Mouse (Mus musculus): Measurements from ENCODE around the gene Scpep1.
A peak's percentile ranks its signal among the peaks of the same experiment; 100 is the strongest.
"Not testable (repeated sequence)": the region's sequence is repeated elsewhere in the genome, so short reads cannot be mapped to it uniquely, and the experiment has no call there.

The Scpep1 gene

GRCm38 (mm10) chr11:88926566-88926965, 28.7 kb downstream of the Scpep1 start:
- no peak for DNase-seq (ENCODE audit: low read depth, low spot score)

GRCm38 (mm10) chr11:88909388-88910036, 45.8 kb downstream of the Scpep1 start:
- no peak for DNase-seq (ENCODE audit: low read depth, low spot score)

- peak; percentile 36 for DNase-seq (ENCODE audit: low read depth, low spot score)
Measured at GRCm38 (mm10) chr11:88908557-88909211, 46.6 kb downstream of the Scpep1 start.

GRCm38 (mm10) chr11:88907886-88908285, 47.4 kb downstream of the Scpep1 start:
- DNase-seq (ENCODE audit: low read depth, low spot score) = no peak

DNA sequence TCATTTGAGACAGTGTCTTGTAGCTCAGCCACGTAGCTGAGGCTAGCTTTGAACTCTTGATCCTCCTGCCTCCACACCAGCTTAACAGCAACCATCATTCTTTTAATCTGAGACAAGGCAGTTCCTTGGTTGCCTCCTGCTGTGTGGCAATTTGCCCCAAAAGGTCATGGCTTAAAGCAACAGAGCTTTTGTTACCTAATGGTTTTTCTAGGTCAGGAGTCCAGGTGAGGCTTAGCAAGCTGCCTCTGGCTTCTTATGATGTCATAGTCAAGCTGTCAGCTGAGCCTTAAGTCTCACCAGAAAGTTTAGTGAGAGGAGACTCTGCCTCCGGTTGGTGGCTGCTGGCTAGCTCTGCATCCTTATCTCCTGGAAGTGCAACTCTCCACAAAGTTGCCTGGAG, 49.6 kb downstream of the Scpep1 start:
- no peak for DNase-seq (ENCODE audit: low read depth, low spot score)

GRCm38 (mm10) chr11:88904080-88904479, 51.2 kb downstream of the Scpep1 start:
- no peak for DNase-seq (ENCODE audit: low read depth, low spot score)

GRCm38 (mm10) chr11:88902762-88903161, 52.5 kb downstream of the Scpep1 start:
- no peak for DNase-seq (ENCODE audit: low read depth, low spot score)

DNA sequence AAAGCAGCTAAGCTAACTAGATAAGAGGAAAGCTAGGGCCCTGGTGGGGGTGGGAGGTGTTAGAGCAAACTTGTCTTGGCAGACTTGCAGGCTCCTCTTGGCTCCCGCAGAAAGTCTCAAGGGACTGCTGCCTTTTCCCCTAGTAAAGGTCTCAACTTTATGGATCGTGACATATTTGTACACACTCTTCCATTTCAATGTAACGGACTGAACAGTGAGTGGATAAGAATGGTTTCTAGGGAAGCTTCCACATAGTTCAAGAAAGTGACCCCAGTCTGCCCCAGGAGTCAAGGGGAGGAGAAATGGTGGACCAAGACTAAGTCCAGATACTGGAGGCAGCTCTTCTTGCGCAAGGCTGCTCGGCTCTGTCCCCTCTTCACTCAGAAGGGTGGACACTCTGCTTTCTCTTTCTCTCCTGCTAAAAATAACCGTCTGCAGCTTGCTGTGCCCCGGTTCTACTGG, 53.9 kb downstream of the Scpep1 start:
- no peak for DNase-seq (ENCODE audit: low read depth, low spot score)

DNA sequence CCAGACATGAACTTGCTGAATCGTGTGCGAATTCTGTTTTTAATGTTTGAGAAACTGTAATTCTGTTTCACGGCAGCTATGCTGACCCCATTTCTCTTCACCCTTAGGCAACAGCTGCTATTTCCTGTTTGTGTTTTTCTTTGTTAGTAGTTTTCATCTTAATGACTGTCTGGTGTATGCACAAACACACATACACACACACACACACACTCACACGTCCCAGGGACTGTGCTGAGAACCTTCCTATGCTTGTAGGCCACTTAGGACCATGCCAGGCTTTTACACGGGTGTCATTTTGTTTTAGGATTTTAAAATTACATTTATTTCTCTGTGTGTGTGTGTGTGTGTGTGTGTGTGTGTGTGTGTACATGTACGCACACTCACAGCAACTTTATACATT, 55.7 kb downstream of the Scpep1 start:
- no peak for DNase-seq (ENCODE audit: low read depth, low spot score)

- no peak for DNase-seq (ENCODE audit: low read depth, low spot score)
Measured at GRCm38 (mm10) chr11:88898380-88898763, 56.9 kb downstream of the Scpep1 start.

DNA sequence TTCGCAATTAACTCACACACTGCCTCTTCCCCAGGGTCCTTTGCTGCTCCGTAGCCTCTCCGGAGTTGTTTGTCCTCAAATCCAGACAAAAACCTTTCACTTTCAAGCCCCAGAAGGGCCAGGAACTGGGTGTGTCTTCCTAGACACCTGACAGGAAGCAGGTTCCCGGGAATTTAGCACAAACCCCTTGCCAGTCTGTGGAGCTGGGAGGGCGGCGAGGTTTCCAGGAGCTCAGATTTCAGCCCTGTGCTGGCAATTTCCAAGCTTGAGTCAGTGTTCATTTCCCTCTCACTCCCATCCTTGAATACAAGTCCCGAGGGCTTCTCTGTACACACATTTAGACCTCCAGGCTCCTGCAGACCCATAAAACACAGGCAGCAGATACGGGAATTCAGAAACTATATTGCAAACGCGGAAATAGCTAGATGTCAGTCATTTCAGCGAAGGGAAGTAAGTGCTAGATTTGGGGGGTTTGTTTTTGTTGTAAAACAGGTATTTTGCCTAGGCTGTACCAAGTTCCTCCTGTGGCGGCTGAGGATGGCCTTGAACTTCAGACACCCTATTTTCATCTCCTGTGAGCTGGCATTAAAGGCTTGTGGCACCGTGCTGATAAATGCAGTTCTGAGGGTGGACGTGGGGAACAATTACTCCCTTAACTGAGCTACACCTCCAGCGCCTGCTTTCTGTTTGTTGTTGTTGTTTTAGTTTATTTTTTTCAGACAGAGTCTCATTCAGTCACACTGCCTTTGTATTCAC, 57.5 kb downstream of the Scpep1 start:
- no peak for DNase-seq (ENCODE audit: low read depth, low spot score)

DNA sequence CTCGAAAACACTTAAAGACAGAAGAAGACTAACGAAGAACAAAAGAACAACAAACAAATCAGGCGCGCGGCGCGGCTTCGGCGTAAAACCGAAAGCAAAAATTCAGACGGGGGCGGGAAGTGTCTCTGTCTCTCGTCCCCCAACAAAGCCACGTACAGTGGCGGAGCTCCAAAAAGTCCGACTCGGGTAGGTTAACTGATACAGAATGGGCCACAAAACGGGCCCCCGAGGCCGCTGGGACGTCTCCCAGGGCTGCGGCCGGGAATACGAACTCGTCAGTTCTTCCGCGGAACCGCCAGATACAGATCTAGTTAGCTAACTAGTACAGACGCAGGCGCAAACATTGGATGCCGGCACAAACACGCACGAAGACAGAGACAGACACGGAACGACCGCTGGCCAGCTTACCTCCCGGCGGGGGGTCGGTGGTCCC, 59.4 kb downstream of the Scpep1 start:
- DNase-seq (ENCODE audit: low read depth, low spot score) = not testable (repeated sequence)

- DNase-seq (ENCODE audit: low read depth, low spot score) = not testable (repeated sequence)
Measured at GRCm38 (mm10) chr11:88895235-88895634, 60.0 kb downstream of the Scpep1 start.

DNA sequence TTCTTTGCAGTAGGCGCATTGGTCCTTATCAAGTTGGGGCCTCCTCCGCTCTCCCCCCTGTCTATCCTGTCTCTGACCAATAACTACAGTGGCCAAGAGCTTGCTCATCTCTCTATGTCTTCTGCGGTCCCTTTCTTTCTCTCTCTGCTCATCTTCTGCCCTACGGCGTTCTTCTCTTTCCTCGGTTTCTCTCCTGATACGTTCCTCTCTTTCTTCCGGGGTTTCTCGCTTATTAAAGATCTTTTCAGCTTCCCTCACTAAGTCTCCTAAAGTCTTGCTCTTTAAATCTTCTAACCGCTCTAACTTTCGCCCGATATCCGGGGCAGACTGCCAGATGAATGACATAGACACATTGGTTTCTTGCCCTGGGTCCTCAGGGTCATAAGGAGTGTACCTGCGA, 61.0 kb downstream of the Scpep1 start:
- DNase-seq (ENCODE audit: low read depth, low spot score) = not testable (repeated sequence)

- not testable (repeated sequence) for DNase-seq (ENCODE audit: low read depth, low spot score)
Measured at GRCm38 (mm10) chr11:88893501-88893900, 61.8 kb downstream of the Scpep1 start.

- not testable (repeated sequence) for DNase-seq (ENCODE audit: low read depth, low spot score)
Measured at GRCm38 (mm10) chr11:88892789-88893188, 62.5 kb downstream of the Scpep1 start.

- DNase-seq (ENCODE audit: low read depth, low spot score) = not testable (repeated sequence)
Measured at GRCm38 (mm10) chr11:88891921-88892561, 63.2 kb downstream of the Scpep1 start.

DNA sequence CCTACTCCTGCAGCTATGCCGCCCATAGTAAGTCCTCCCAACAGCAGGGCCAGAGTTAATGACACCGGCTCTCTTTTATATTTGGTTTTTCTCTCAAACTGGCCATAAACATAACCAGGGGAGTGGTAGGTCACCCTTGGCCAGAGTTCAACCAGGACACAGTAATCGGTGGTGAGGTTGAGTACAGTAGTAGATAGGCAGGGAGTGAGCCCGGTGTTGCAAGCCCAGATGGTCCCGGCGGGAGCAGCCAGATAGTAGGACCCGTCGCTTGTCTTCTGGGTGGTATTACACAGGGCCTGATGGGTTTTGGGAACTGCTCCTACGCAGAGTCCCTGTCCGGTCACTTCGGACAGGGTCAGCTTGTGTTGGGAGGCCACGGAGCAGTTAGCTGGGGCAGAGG, 63.8 kb downstream of the Scpep1 start:
- DNase-seq (ENCODE audit: low read depth, low spot score) = not testable (repeated sequence)

- not testable (repeated sequence) for DNase-seq (ENCODE audit: low read depth, low spot score)
Measured at GRCm38 (mm10) chr11:88890904-88891303, 64.4 kb downstream of the Scpep1 start.

- no peak for DNase-seq (ENCODE audit: low read depth, low spot score)
Measured at GRCm38 (mm10) chr11:88888996-88889395, 66.3 kb downstream of the Scpep1 start.

GRCm38 (mm10) chr11:88884376-88885065, 70.7 kb downstream of the Scpep1 start:
- no peak for DNase-seq (ENCODE audit: low read depth, low spot score)
